Mouse (Mus musculus) bone marrow, adult 2 months (tissue): ENCODE results near the gene Tanc1. TPM values are rescaled to one million over a fixed set of nuclear protein-coding genes. Genes with fewer than 3 reads are reported as not detected.

Experiments
- H3K27ac ChIP-seq: fragments of 200-500 bp; 2 replicates; pipeline ENCODE4 v1.5.1; 2012; ENCODE audit warnings: low read depth, mild to moderate bottlenecking, control low read depth, inconsistent platforms, low read length; ENCODE audit not compliant: control insufficient read depth, poor library complexity, insufficient read depth
- H3K4me1 ChIP-seq: fragments of 200-500 bp; 2 replicates; pipeline ENCODE4 v1.6.1; 2011; ENCODE audit warnings: low read length; ENCODE audit not compliant: control insufficient read depth, insufficient read depth
- H3K4me3 ChIP-seq: fragments of 200-500 bp; replicated peaks from 2 replicates; pipeline ENCODE3; 2011; ENCODE audit warnings: mild to moderate bottlenecking, low read depth, low read length, control low read depth; ENCODE audit not compliant: control insufficient read depth
- CTCF ChIP-seq: fragments of 200-500 bp; IDR thresholded peaks from 2 replicates; pipeline ENCODE4 v1.5.1; 2011; ENCODE audit warnings: low read length, control low read depth; ENCODE audit not compliant: control insufficient read depth, insufficient read depth
- POLR2A ChIP-seq: fragments of 200-500 bp; IDR thresholded peaks from 2 replicates; pipeline ENCODE4 v1.6.1; 2011; ENCODE audit warnings: low read depth, mild to moderate bottlenecking, control low read depth, low read length, borderline replicate concordance; ENCODE audit not compliant: control insufficient read depth
- WGBS: fragments of 180-500 bp; shearing (Covaris S2); methylation state at CpG from one replicate; pipeline ENCODE4 v1.1.7; 2018; 5-methylcytosine and 5-hydroxymethylcytosine counted together
- polyA plus RNA-seq: library from polyadenylated mRNA; stranded (reverse); fragments of >200 nt; gene quantifications from 2 replicates; pipeline ENCODE4 v1.2.4, GENCODE M21; 2011; ENCODE audit warnings: low replicate concordance; ENCODE audit not compliant: missing spikeins, insufficient read depth, insufficient read length

The Tanc1 gene
- polyA plus RNA-seq, 1 experiment, result 7.4 TPM

- Histone ChIP-seq H3K4me1 (no peaks in the 10 kb centered on the region), H3K27ac (no peak overlapping the region), H3K4me3 (no peak overlapping the region)
- TF ChIP-seq POLR2A (no peak), CTCF (no peak)
- WGBS, result 69% methylated on average over 4 of the region's 4 CpGs
These were observed 79.3 kb downstream of the Tanc1 start for GRCm38 (mm10) chr2:59691112-59691511.

GRCm38 (mm10) chr2:59693473-59693872 lies 81.6 kb downstream of the Tanc1 start:
- TF ChIP-seq CTCF, result no peak
- no peak for TF ChIP-seq POLR2A
- Histone ChIP-seq H3K27ac (no peak overlapping the region), H3K4me1 (no peaks in the 10 kb centered on the region), H3K4me3 (no peak overlapping the region)
- 87% methylated on average over 5 of the region's 5 CpGs for WGBS

- no peak for TF ChIP-seq POLR2A
- no peak for TF ChIP-seq CTCF
- Histone ChIP-seq H3K27ac (no peak overlapping the region), H3K4me3 (no peak overlapping the region), H3K4me1 (no peaks in the 10 kb centered on the region)
- 82% methylated on average over 3 of the region's 3 CpGs for WGBS
These were observed 85.3 kb downstream of the Tanc1 start for GRCm38 (mm10) chr2:59697123-59697522.

- TF ChIP-seq CTCF (no peak), POLR2A (no peak)
- Histone ChIP-seq H3K4me3 (no peak overlapping the region), H3K27ac (no peak overlapping the region)
These were observed 86.1 kb downstream of the Tanc1 start for GRCm38 (mm10) chr2:59697722-59698634.

GRCm38 (mm10) chr2:59698635-59699300 lies 86.9 kb downstream of the Tanc1 start:
- 84% methylated on average over 7 of the region's 7 CpGs for WGBS
- H3K4me1 ChIP-seq, result no peaks in the 10 kb centered on the region
- H3K4me3 ChIP-seq, result no peak overlapping the region
- H3K27ac ChIP-seq, result no peak overlapping the region
- TF ChIP-seq POLR2A, result no peak
- TF ChIP-seq CTCF, result no peak

More at GRCm38 (mm10) chr2:59697722-59698634, 86.1 kb downstream of the Tanc1 start:
- no peaks in the 10 kb centered on the region for H3K4me1 ChIP-seq
- 59% methylated on average over 16 of the region's 16 CpGs for WGBS

GRCm38 (mm10) chr2:59699893-59700292 lies 88.1 kb downstream of the Tanc1 start:
- Histone ChIP-seq H3K4me3 (no peak overlapping the region), H3K4me1 (no peaks in the 10 kb centered on the region), H3K27ac (no peak overlapping the region)
- 86% methylated on average over 9 of the region's 9 CpGs for WGBS
- no peak for TF ChIP-seq POLR2A
- no peak for TF ChIP-seq CTCF

GRCm38 (mm10) chr2:59705221-59705620 lies 93.4 kb downstream of the Tanc1 start:
- H3K4me1 ChIP-seq, result no peaks in the 10 kb centered on the region
- no peak overlapping the region for H3K4me3 ChIP-seq
- no peak overlapping the region for H3K27ac ChIP-seq
- TF ChIP-seq CTCF, result no peak
- no peak for TF ChIP-seq POLR2A
- WGBS, result 83% methylated on average over 12 of the region's 12 CpGs

- Histone ChIP-seq H3K4me1 (no peaks in the 10 kb centered on the region), H3K4me3 (no peak overlapping the region), H3K27ac (no peak overlapping the region)
- 65% methylated on average over 12 of the region's 12 CpGs for WGBS
- no peak for TF ChIP-seq POLR2A
- TF ChIP-seq CTCF, result no peak
These were observed 95.0 kb downstream of the Tanc1 start for GRCm38 (mm10) chr2:59706806-59707205.
